Mouse (Mus musculus): ENCODE results near the gene Ccdc151.

The Ccdc151 gene

GRCm38 (mm10) chr9:21955570-21956281, 46.7 kb downstream of the Ccdc151 start, which contains the start of gene Swsap1:
Swsap1 (plus strand) TSS chr9:21955755.
- peak; percentile 98 to 99 for DNase-seq

GRCm38 (mm10) chr9:21955225-21955569, 47.2 kb downstream of the Ccdc151 start:
- DNase-seq: no peak

- no peak for DNase-seq
These were observed 47.8 kb downstream of the Ccdc151 start for GRCm38 (mm10) chr9:21954635-21955034.

- DNase-seq: no peak
These were observed 48.8 kb downstream of the Ccdc151 start for GRCm38 (mm10) chr9:21953600-21953999.

GRCm38 (mm10) chr9:21951977-21952376, 50.5 kb downstream of the Ccdc151 start:
- peak in 1 of 2 experiments; percentile 20 for DNase-seq

GRCm38 (mm10) chr9:21950322-21950721, 52.1 kb downstream of the Ccdc151 start:
- peak; percentile 52 to 80 for DNase-seq

- DNase-seq: no peak
These were observed 53.6 kb downstream of the Ccdc151 start for GRCm38 (mm10) chr9:21948790-21949189.

- DNase-seq: no peak
These were observed 54.3 kb downstream of the Ccdc151 start for GRCm38 (mm10) chr9:21948146-21948545.

GRCm38 (mm10) chr9:21947540-21948130, 54.8 kb downstream of the Ccdc151 start:
- no peak for DNase-seq

- DNase-seq: peak; percentile 18 to 39
These were observed 58.2 kb downstream of the Ccdc151 start for GRCm38 (mm10) chr9:21944267-21944666.

- no peak for DNase-seq
These were observed 58.8 kb downstream of the Ccdc151 start for GRCm38 (mm10) chr9:21943638-21944037.

- DNase-seq: no peak
These were observed 59.4 kb downstream of the Ccdc151 start for GRCm38 (mm10) chr9:21943046-21943445.

All from lung, postnatal 4 days (tissue).